Mouse (Mus musculus) left cerebral cortex, postnatal 14 days (tissue): Measurements from ENCODE around the gene Rplp0. TPM values are rescaled to one million over a fixed set of nuclear protein-coding genes. Genes with fewer than 3 reads are reported as not detected.

Experiments used
- DNase-seq, 2 experiments: peaks; one replicate each; pipeline ENCODE4 v3.0.0; 2021 to 2022; ENCODE audit warnings: low spot score in 2 of 2, mixed read lengths in 1 of 2
- intact Hi-C: fragments of 180-260 bp; cut with DNase I; formaldehyde crosslinking; loops from one replicate; pipeline ENCODE4 v1.15.1; 2025
- total RNA-seq, 2 experiments: library from RNA; stranded (reverse); gene quantifications; 2 replicates each; pipeline ENCODE4 v1.2.3; 2021

The Rplp0 gene
- total RNA-seq, 2 experiments from 2014 or later: 286 to 303 TPM

DNA sequence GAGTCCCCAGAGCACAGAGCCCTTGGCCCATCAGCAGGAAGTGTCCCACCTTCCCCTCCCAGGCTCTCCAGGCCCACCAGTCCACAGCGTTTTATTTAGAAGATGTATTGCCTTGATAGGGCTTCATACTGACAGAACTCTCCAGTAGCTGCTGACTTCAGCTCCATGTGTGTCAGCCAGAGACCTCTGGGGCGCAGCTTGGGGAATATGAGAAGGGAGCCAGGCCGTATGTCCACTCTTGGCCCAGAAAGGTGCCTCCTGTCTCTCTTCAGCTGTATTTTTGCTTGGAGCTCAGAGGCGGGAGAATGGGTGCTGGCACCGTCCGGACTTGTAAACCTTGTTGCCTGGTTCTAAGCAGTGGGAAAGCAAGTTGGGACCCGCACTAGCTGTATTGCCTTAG, 11.8 kb upstream of the Rplp0 start:
- intact Hi-C loops: no loop called here

DNA sequence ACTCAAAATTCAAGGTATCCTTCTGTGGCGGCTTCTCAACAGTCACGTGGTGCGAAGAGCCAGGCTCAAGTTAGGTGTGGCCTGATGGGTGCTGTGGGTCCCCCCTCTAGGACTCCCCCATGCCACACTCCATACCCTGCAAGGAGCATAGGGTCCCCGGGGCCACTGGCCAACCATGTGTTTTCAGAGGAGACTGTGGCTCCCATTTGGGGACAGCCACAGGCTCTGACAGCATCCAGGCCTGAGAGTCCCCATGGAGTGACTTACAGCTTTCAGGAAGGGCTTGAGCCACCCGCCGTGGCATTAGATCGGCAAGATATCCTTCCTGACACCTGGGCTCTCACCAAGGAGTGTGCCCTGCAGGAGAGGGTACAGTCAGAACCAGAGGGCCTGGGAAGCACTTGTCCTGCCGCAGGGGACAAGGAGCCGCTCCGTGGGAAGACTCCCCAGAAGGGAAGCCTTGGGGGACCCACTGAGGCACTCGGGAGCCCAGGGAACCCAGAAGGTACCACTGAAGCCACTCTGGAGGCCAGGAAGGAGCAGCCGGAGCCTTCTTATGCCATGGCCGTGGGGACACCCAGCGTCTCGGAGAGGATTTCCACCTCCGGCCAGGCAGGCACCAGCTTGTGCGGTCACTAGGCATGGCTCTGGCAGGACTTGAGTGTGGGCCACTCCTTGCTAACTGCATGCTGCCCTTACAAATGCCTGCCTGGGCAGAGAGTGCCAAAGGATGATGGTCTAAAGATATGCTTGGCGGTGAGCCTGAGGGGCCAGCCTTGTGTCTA, 10.6 kb upstream of the Rplp0 start:
- no peak for DNase-seq
- intact Hi-C loops: no loop called here

More for the DNA sequence above, 11.8 kb upstream of the Rplp0 start:
- DNase-seq: no peak

DNA sequence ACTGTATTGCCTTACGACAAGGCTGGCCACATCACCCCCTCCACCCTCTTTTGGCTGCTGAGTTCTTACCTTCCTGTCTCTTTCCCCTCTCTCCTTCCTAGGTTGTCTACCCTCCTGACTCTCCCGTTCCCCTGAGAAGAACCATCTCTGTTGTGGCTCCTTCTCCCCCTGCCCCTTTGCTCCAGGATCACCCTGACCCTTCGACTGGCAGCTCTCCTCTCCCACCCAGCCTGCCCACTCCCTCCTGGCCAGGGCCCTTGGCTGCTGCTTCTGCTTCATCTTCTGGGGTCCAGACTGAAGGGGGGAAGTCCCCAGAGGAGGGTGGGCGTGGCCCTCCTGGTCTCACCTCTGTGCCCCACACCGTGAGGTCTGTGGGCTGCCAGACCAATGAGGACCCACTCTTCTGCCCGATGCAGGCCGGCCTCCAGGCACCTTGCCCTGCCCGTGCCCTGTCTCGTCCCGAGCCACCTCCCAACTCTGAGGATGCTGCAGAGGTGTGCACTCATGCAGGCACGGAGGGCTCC, 8.7 kb upstream of the Rplp0 start:
- DNase-seq: no peak
- intact Hi-C loops: no loop called here

DNA sequence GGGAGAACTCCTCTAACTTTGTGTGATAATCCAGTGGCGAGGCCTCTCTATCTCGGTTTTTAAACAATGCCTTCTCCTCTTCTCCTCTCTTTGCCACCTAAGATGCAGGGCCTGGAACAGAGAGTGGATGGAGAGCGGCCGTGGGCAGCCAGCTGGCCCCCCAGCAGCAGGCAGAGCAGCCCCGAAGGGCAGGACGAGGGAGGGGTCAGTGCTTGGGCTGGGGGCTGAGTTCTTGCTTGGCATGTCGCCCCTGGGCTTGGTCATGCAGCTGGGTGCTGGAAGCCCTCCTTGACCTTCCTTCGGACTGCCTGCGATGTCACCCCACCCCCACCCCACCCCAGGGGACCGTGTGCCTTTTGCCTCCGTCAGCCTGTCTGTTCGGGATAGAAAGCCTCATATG, 7.9 kb upstream of the Rplp0 start:
- intact Hi-C loops: no loop called here

DNA sequence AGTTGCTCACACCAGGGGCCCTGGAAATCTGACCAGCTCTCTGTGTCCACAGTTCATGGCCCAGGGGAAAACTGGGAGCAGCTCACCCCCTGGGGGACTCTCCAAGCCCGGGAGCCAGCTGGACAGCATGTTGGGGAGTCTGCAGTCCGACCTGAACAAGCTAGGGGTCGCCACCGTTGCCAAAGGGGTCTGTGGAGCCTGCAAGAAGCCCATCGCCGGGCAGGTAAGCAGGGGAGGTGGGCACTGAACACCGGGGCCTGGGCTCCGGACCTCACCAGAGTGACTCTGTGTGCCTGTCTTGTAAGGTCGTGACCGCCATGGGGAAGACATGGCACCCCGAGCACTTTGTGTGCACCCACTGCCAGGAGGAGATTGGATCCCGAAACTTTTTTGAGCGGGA, 7.5 kb upstream of the Rplp0 start:
- intact Hi-C loops: no loop called here
- DNase-seq: no peak

More for the DNA sequence above, 7.9 kb upstream of the Rplp0 start:
- no peak for DNase-seq

DNA sequence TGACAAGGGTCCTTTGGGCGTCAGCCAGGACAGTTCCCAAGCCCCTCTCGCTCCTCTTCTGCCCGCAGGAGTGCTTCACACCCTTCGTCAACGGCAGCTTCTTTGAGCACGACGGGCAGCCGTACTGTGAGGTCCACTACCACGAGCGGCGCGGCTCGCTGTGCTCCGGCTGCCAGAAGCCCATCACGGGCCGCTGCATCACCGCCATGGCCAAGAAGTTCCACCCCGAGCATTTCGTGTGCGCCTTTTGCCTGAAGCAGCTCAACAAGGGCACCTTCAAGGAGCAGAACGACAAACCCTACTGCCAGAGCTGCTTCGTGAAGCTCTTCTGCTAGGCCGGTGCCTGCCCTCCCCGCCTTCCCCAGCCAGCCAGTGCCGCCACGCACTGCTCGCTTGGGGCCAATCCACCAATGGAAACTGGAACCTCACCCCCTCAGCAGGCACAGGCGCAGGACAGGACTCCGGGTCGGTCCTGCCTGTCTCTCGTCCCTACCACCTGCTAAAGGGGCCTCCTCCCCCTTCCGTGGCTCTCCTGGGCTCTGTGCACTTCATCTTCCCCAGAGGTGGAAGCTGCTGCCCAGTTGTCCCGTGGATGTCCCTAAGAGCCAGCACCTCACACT, 5.4 kb upstream of the Rplp0 start:
- no peak for DNase-seq
- intact Hi-C loops: no loop called here

DNA sequence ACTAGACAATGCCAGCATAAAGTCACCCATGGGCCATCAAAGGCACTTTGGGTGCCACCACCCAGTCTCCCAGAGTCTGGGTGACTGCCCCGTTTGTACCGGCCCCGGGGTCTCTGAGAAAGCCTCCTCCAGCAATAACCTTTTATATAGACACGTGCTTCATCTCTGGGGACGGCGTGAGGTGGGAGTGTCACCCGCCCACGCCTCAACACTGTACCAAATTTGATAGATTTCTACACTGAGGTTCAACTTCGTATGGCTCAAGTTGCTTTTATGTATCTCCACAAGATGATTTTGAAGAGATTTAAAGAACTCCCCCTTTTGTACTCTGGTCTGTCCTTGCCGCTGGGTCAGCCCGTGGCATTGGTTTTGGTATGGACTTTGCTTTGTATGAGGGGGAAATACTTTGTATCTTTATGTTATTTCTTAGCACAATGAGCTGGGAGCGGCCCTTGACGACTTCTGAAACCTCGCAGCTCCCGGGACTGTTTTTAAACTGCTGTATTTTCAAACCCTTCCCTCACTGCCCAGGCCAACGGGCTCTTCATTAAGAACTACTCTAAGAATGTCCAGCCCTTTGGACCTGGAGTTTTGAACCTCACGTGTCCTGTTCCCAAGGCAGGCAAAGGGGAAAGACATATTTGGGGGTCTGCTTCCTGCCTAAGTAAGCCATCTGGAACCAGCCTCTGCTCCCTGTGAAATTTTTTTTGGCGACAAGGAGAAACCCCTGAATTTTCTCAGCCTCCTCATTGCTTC, 4.6 kb upstream of the Rplp0 start:
- DNase-seq: no peak
- intact Hi-C loops: no loop called here

DNA sequence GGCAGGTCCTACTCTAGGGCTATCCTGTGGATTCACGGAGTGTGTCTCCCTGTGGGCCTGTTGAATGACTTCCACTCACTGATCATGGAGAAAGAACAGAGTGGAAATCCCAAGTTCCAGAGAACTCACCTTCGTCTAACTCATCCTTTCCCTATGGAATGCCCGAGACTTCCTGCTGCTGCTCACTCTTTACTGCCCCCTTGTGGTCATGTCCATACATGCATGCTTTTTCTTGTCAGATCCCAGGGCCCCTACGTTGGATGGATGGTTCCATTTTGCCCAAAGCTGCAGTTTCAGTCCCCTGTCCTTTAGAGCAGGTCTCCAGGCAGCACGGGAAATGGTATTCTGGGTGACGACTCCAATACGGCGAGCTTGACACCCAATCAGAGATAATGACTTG, 3.0 kb upstream of the Rplp0 start:
- intact Hi-C loops: no loop called here
- peak; percentile 83 to 87 for DNase-seq

DNA sequence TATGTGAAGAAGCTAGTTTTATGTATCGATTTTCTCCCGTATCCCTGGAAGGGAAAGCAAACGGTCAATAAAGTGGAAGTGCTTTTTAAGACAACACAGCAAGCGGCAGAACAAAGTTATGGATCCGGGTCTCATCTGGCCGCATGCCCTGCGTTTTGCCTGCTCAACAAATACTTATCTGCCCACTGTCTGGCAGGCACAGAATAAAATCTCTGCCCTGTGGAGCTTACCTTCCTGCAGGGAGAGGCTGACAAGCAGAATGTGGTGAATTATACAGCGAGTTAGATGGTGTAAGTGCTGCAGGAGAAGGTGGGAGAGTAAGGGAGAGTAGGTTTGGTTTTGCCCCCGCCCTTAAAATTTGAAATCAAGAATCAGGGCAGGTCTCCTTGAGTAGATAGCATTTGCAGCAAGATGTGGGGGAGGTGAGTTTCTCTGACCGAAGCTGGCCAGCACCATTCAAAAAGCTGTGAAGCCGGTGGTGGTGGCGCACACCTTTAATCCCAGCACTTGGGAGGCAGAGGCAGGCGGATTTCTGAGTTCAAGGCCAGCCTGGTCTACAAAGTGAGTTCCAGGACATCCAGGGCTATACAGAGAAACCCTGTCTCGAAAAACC, 979 bp upstream of the Rplp0 start:
- no peak for DNase-seq
- intact Hi-C loops: loop anchor here (2.0 kb wide), 1 partner anchor 51 kb away; the partner anchor contains the start of gene Pxn

DNA sequence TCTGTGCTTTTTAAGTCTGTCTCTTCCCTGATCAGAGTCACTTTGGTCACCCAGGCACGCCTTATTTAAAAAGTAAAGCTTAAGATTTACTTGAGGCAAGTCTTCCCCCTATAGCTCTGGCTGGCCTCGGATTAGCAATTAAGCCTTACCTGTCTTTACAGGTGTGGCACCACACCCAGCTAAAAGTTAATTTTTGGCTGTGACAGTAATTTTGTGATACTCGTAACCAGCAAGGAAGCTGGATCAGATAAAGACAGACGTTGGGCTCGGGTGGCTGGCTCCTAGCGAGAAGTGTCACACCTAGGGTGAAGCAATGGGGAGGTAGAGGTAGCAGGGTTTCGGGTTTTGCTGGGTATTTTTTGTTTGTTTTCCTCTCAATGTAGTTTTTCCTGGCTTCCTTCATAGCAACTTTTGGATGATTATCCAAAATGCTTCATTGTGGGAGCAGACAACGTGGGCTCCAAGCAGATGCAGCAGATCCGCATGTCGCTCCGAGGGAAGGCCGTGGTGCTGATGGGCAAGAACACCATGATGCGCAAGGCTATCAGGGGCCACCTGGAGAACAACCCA, 1.2 kb downstream of the Rplp0 start:
- DNase-seq: no peak
- intact Hi-C loops: no loop called here

DNA sequence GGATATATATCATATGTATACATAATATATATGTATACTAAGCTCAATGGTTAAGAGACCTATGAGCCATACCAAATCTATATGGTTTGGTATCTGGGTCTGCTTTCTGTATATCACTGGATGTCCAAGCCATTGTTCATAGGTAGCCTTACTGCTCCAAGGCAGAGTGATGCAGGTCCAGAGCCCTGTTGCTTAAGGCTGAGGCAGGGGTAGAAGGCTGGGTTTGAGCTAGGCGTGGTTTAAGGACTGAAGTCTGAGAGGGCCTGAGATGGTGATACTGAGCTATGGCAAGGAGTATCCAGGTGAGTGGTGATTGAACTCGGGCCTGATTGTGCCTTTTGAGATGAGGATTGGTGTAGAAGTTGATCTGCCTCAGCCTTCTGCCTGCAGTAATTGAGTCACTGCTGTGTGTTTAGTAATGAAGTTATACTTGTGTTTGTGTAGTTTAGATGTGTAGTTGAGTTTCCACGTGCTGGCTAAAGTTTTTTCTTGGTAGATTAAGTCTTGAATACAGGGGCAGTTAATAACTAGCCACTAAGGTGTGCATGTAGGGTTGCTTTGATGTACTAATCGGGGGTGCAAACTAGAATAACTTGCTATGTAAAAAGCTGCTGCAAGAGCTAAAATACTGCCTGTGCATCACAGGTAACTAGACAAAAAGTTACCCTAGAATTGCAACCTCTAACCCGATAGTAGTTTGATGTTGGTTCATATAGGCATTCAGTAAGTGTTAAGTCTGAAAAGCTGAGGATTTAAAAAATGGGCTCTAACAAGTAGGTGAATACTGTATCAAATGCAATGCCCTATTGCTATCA, 4.7 kb downstream of the Rplp0 start:
- intact Hi-C loops: no loop called here
- DNase-seq: no peak

DNA sequence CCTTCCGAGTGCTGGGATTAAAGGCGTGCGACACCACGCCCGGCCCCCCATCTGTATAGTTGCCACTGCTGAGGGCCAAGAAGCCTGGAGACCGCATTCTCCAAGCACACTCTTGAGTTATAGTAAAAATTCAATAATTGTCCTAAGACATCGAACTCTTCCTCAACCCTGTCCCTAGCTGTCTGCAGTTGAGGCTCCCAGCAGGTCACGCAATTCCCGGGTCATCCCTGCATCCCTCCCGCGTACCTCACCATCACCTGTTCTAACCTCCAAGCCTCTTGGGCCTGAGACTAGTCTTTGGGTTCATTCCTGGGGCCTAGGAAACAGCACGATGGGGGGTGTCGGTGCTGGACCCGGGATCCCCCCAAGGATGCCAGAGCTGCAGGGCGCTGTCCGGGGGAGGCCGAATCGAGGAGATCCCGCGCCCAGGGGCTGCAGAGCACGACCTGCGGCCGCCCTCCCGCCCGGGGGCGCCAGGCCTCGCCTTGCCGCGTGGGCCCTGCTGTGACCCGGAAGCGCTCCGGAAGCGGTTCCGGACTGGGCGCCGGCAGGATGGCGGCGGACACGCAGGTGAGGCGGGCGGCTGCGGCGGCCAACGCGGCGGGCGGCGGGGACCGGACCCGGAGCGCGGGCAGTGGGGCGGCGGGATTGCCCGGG, 5.6 kb downstream of the Rplp0 start, which contains the start of gene Gcn1l1:
TSS of gene Gcn1l1 (plus strand) at position 518 of the 657 bp plus-strand sequence.
- DNase-seq: peak; percentile 51 to 76
- intact Hi-C loops: no loop called here

DNA sequence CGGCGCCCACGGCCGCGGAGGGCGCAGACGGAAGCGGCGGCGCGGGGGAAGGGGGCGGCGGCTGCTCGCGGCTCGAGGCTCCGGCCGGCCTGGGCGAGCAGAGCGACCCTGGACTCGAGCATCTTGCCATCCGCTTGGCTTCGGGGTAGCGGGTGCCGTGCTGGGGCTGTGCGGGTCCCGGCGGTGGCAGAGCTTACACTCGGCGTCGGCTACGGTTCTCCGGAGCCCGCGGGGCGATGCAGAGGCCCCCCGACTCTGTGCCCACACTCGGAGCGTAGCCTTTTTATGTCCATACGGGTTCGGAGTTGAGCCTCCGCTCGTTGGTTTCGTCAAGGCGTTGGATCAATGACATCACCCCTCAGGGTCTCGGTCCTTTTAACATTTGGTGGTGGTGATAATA, 6.1 kb downstream of the Rplp0 start:
- intact Hi-C loops: no loop called here
- DNase-seq: no peak

DNA sequence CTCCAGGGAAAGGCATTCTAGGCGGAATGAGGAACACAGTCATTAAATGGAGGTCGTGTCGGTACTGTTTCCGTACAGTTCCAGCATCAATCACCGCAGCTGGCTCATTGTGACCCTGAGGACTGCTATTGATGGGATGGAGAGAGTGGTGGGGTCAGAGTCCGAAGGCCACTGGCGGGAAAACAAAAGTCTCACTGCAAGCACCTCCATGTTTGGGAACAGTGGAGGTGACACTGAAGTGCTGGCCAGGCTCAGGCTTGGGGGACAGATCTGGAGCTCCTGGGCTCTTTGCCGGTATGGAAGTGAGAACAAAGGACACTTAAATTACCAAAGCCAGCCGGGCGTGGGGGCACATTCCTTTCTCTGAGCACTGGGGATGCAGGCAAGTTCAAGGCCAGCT, 9.4 kb downstream of the Rplp0 start:
- DNase-seq: no peak
- intact Hi-C loops: no loop called here

DNA sequence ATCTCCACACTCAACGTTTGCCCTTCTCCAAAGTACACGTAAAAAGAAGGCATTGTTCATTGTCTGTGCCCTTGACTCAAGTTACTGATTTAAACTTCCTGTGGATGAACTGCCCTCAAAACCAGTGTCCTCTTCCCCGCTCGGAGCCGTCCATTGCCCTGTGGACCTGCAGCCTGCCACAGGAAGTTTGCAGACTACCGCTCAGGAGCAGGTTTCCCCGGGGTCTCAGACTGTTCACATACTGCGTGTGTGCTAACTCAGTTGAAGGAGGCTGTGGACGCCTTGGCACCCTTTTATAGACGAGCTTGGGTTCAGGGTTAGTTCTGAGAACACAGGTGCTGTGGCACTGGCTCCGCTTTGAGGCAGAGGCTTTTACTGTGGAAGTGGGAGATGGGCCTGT, 10.0 kb downstream of the Rplp0 start:
- intact Hi-C loops: no loop called here
- no peak for DNase-seq

DNA sequence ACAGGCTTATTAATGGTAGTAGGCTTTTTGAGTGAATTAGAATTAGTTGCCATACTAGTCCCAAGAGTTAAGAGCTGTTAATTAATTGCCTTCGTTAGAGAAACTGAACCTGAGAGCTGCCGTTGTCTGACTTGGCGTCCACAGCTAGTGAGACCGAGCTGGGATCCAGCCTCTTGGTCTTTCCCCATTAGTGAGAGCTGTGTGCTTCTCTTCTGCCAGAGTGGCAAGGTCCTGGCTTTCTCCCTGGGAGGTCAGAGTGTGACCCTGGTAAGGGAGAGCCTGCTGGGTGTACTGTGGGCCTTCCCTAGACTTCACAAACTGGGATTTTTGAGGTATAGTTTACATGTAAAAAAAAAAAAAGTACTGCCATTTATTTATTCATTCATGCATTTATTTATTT, 10.5 kb downstream of the Rplp0 start:
- intact Hi-C loops: no loop called here

DNA sequence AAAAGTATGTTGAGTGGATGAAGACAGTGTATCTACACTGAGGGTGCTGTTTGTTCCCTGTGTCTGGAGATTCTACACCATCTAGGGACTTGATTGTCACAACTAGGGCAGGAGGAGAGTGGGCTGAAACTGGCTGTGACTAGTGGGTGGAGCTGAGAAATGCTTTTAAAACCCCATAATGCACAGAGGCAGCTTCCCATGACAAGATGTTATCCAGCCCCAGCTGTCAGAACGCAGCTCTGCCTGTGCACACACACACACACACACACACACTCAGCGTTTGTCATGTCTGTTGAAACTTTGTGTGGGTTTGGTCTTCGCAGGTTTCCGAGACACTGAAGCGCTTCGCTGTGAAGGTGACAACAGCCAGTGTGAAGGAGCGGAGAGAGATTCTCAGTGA, 11.8 kb downstream of the Rplp0 start:
- DNase-seq: peak; percentile 75 to 92
- intact Hi-C loops: no loop called here

More for the DNA sequence above, 10.5 kb downstream of the Rplp0 start:
- no peak for DNase-seq
